Mouse (Mus musculus): Measurements from ENCODE around the gene Usp3. TPM values are rescaled to one million over a fixed set of nuclear protein-coding genes. Genes with fewer than 3 reads are reported as not detected.

The Usp3 gene
- total and polyA plus RNA-seq, 3 experiments, result 24.4 to 39.5 (median 36.6) TPM

DNA sequence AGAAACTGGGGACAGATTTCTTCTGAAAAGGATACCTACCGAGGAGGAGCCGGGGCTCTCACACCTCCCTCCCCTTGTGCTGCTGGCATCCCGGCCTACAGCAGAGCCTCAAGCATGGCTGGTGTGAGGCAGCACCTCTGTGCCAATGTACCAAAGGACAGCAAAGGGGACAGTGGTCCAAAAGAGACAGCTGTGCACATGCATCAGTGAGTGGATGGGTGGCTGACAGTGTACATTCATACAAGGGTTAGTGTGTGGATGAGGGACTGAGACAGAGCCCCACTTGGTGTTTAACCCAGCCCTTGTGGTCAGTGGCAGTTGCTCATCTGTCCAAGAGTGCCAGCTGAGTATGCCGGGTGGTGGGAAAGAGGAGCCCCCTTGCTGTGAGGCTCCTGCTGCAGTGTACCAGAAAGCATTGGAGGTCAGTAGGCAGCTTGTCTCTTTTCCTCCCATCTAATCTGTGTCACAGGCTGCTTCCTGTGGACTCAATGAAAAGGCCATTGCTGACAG, 84.0 kb downstream of the Usp3 start:
- no peak overlapping the region for H3K9ac ChIP-seq (ENCODE audit: insufficient read depth, low read depth)
- H3K9me3 ChIP-seq (replicated peaks; ENCODE audit: low read length), result no peaks in the 10 kb centered on the region
- H3K27ac ChIP-seq (ENCODE audit: insufficient read depth, low read depth), result peak overlapping the region; percentile 41
- no peak overlapping the region for H3K4me2 ChIP-seq (ENCODE audit: insufficient read depth, low read depth, poor library complexity, severe bottlenecking)
- H3K4me3 ChIP-seq (replicated peaks in 1 of 3; ENCODE audit: low read depth in 2 of 3, low read length in 2 of 3, poor library complexity in 1 of 3), result no peak overlapping the region
- dilution Hi-C loops (cut with MboI; ENCODE audit: extremely low pct_ligation_motif_present, extremely low pct_unique_long_range_greater_than_20kb, low sequenced_read_pairs), result no loop called here
- DNase-seq (ENCODE audit: extremely low read depth), result no peak
- H3K27me3 ChIP-seq (replicated peaks), result no peaks in the 10 kb centered on the region
- no peaks in the 10 kb centered on the region for H3K79me2 ChIP-seq (replicated peaks; ENCODE audit: control insufficient read depth, extremely low read depth, insufficient read depth, poor library complexity, severe bottlenecking)
- TF ChIP-seq NRF1 (IDR thresholded peaks at IDR 0.05; ENCODE audit: low read depth, low read length), result no peak
- no peak for TF ChIP-seq USF1 (IDR thresholded peaks at IDR 0.05; ENCODE audit: low read depth, low read length)
- TF ChIP-seq JUND (conservative IDR thresholded peaks at IDR 0.05; ENCODE audit: low read depth, low read length), result no peak
- no peak for TF ChIP-seq MAFK (IDR thresholded peaks at IDR 0.05; ENCODE audit: insufficient replicate concordance, low read length)
- TF ChIP-seq ZNF384 (IDR thresholded peaks at IDR 0.05; ENCODE audit: low read depth, low read length), result no peak
- no peak for TF ChIP-seq ZKSCAN1 (IDR thresholded peaks at IDR 0.05; ENCODE audit: borderline replicate concordance, low read depth, low read length)
- TF ChIP-seq MAZ (IDR thresholded peaks at IDR 0.05; ENCODE audit: low read depth, low read length), result no peak
- TF ChIP-seq IRF4 (IDR thresholded peaks at IDR 0.05; ENCODE audit: low read depth, low read length), result no peak
- no peak for TF ChIP-seq CTCF (conservative IDR thresholded peaks at IDR 0.05 in 1 of 2, IDR thresholded peaks at IDR 0.05 in 1 of 2; ENCODE audit: low read depth in 2 of 2, low read length in 2 of 2)
- in situ Hi-C loops (cut with MboI; ENCODE audit: low pct_ligation_motif_present, low pct_unique_long_range_greater_than_20kb, low sequenced_read_pairs), result loop anchor here (10.0 to 25.0 kb wide), 4 partner anchors 224 to 478 kb away; partner anchors contain the start of genes Aph1b, Ciao2a, Gm10647 and Lactb
- H3K36me3 ChIP-seq (replicated peaks in 1 of 2; ENCODE audit: control insufficient read depth in 1 of 2, insufficient read depth in 1 of 2, low read length in 1 of 2), result peaks cover 35 to 60% of the 10 kb centered on the region in 2 experiments
- peaks cover 42 to 84% of the 10 kb centered on the region in 2 experiments for H3K4me1 ChIP-seq (ENCODE audit: control insufficient read depth in 1 of 2, insufficient read depth in 2 of 2)

DNA sequence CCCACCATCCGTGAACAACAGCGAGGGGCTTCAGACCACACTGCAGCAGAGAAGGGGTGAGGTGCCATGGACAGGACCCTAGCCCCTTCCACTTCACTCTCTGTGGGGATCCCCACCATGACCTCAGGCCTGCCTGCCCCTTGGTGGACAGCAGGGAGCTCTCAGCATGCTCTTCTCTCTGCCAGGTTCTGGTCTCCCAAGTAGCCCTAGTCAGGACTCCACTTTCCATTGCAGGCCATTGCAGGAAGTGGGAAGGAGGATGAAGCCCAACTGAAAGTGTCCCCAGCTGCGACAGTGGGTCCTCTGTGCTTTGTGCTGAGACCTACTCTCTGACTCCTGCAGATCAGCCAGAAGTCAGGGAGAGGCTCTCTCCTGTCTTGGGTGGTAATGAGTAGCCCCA, 85.3 kb downstream of the Usp3 start:
- dilution Hi-C loops (cut with MboI; ENCODE audit: extremely low pct_ligation_motif_present, extremely low pct_unique_long_range_greater_than_20kb, low sequenced_read_pairs) (no loop called here), in situ Hi-C loops (cut with MboI; ENCODE audit: low pct_ligation_motif_present, low pct_unique_long_range_greater_than_20kb, low sequenced_read_pairs) (loop anchor here (10.0 to 25.0 kb wide), 4 partner anchors 223 to 480 kb away; partner anchors contain the start of genes Aph1b, Ciao2a, Gm10647 and Lactb)
- TF ChIP-seq TCF12 (IDR thresholded peaks at IDR 0.05; ENCODE audit: low read depth, low read length) (no peak), CTCF (conservative IDR thresholded peaks at IDR 0.05 in 1 of 2, IDR thresholded peaks at IDR 0.05 in 1 of 2; ENCODE audit: low read depth in 2 of 2, low read length in 2 of 2) (no peak), MAZ (IDR thresholded peaks at IDR 0.05; ENCODE audit: low read depth, low read length) (no peak), RCOR1 (conservative IDR thresholded peaks at IDR 0.05; ENCODE audit: low read depth, low read length) (no peak), ZC3H11A (IDR thresholded peaks at IDR 0.05; ENCODE audit: low read depth, low read length) (no peak), CHD2 (IDR thresholded peaks at IDR 0.05; ENCODE audit: low read length) (no peak), ETS1 (conservative IDR thresholded peaks at IDR 0.05; ENCODE audit: low read depth, low read length) (no peak), POLR2AphosphoS2 (IDR thresholded peaks at IDR 0.05; ENCODE audit: low read depth, low read length) (no peak), KAT2A (IDR thresholded peaks at IDR 0.05; ENCODE audit: insufficient replicate concordance, low read length) (no peak), NELFE (IDR thresholded peaks at IDR 0.05; ENCODE audit: low read depth, low read length) (no peak), JUND (conservative IDR thresholded peaks at IDR 0.05; ENCODE audit: low read depth, low read length) (no peak), ZKSCAN1 (IDR thresholded peaks at IDR 0.05; ENCODE audit: borderline replicate concordance, low read depth, low read length) (no peak), MEF2A (IDR thresholded peaks at IDR 0.05; ENCODE audit: borderline replicate concordance, low read depth, low read length) (no peak), USF2 (conservative IDR thresholded peaks at IDR 0.05; ENCODE audit: low read depth, low read length) (no peak), MYC (IDR thresholded peaks at IDR 0.05; ENCODE audit: low read depth, low read length) (no peak), ZNF384 (IDR thresholded peaks at IDR 0.05; ENCODE audit: low read depth, low read length) (no peak), ELF1 (IDR thresholded peaks at IDR 0.05; ENCODE audit: low read depth, low read length) (no peak)
- no peak overlapping the region for H3K4me3 ChIP-seq (replicated peaks in 1 of 3; ENCODE audit: low read depth in 2 of 3, low read length in 2 of 3, poor library complexity in 1 of 3)
- H3K27me3 ChIP-seq (replicated peaks), result no peaks in the 10 kb centered on the region
- DNase-seq (ENCODE audit: extremely low read depth), result no peak
- no peaks in the 10 kb centered on the region for H3K79me2 ChIP-seq (replicated peaks; ENCODE audit: control insufficient read depth, extremely low read depth, insufficient read depth, poor library complexity, severe bottlenecking)
- H3K27ac ChIP-seq (ENCODE audit: insufficient read depth, low read depth), result peak overlapping the region; percentile 32
- H3K9me3 ChIP-seq (replicated peaks; ENCODE audit: low read length), result no peaks in the 10 kb centered on the region
- H3K9ac ChIP-seq (ENCODE audit: insufficient read depth, low read depth), result no peak overlapping the region
- H3K4me2 ChIP-seq (ENCODE audit: insufficient read depth, low read depth, poor library complexity, severe bottlenecking), result no peak overlapping the region
- H3K4me1 ChIP-seq (ENCODE audit: control insufficient read depth in 1 of 2, insufficient read depth in 2 of 2), result peaks cover 31 to 76% of the 10 kb centered on the region in 2 experiments
- peaks cover 33 to 55% of the 10 kb centered on the region in 2 experiments for H3K36me3 ChIP-seq (replicated peaks in 1 of 2; ENCODE audit: control insufficient read depth in 1 of 2, insufficient read depth in 1 of 2, low read length in 1 of 2)

Measured in CH12.LX (cell line).